Mouse (Mus musculus) midbrain, embryonic 11.5 days (tissue): ENCODE results near the gene Fbxl13. TPM values are rescaled to one million over a fixed set of nuclear protein-coding genes. Genes with fewer than 3 reads are reported as not detected.

ENCODE experiments used
- ATAC-seq: fragments of 200-750 bp; cut with Nextera tagmentation; 2 replicates; pipeline ENCODE4 v1.8.0; 2017; ENCODE audit warnings: moderate TSS enrichment, moderate library complexity; ENCODE audit not compliant: low FRiP score
- DNase-seq: peaks from one replicate; pipeline ENCODE4 v3.0.0; 2015; ENCODE audit warnings: low spot score; ENCODE audit errors: missing footprints
- H3K27ac ChIP-seq: fragments of 300-500 bp; sonication (generic); 2 replicates; pipeline ENCODE4 v1.5.1; 2014; ENCODE audit warnings: low read depth, low read length
- H3K27me3 ChIP-seq: fragments of 300-500 bp; sonication (generic); 2 replicates; pipeline ENCODE4 v1.6.1; 2014; ENCODE audit warnings: mild to moderate bottlenecking, low read length, moderate library complexity, mixed read lengths; ENCODE audit not compliant: control insufficient read depth, insufficient read depth
- H3K36me3 ChIP-seq: fragments of 300-500 bp; sonication (generic); 2 replicates; pipeline ENCODE4 v1.6.1; 2014; ENCODE audit warnings: mild to moderate bottlenecking, low read length, moderate library complexity, mixed read lengths; ENCODE audit not compliant: control insufficient read depth, insufficient read depth
- H3K4me1 ChIP-seq: fragments of 300-500 bp; sonication (generic); 2 replicates; pipeline ENCODE4 v1.6.1; 2014; ENCODE audit warnings: low read length; ENCODE audit not compliant: control insufficient read depth, insufficient read depth
- H3K4me2 ChIP-seq: fragments of 300-500 bp; sonication (generic); 2 replicates; pipeline ENCODE4 v1.6.1; 2014; ENCODE audit warnings: mild to moderate bottlenecking, moderate library complexity
- H3K4me3 ChIP-seq: fragments of 300-500 bp; sonication (generic); 2 replicates; pipeline ENCODE4 v1.5.1; 2014; ENCODE audit warnings: low read depth, low read length
- H3K9ac ChIP-seq: fragments of 300-500 bp; sonication (generic); 2 replicates; pipeline ENCODE4 v1.6.1; 2014; ENCODE audit warnings: low read length
- H3K9me3 ChIP-seq: fragments of 300-500 bp; sonication (generic); 2 replicates; pipeline ENCODE4 v1.6.1; 2016; ENCODE audit warnings: low read length; ENCODE audit not compliant: control insufficient read depth
- WGBS: fragments of 180-500 bp; shearing (Covaris S2); extraction: QIAGEN DNeasy Blood & Tissue Kit; methylation state at CpG from one replicate; pipeline ENCODE4 v1.1.7; 2014; 5-methylcytosine and 5-hydroxymethylcytosine counted together
- polyA plus RNA-seq: library from polyadenylated mRNA; unstranded; fragments of >200 nt; fragmentation: Nextera tagmentation; extraction: Ambion mirVana; gene quantifications from 2 replicates; pipeline ENCODE4 v1.2.1, GENCODE M21; 2014

The Fbxl13 gene
- polyA plus RNA-seq, result 0.08 and 0.30 TPM in 2 replicates

- H3K36me3 ChIP-seq, result peaks cover 10% of the 10 kb centered on the region; the same call in 1 of the 2 replicates
- peak within 1 kb of the TSS; percentile 80 for H3K4me2 ChIP-seq
- ATAC-seq (peak; percentile 98), DNase-seq (peak; percentile 98)
- no peaks in the 10 kb centered on the region for H3K9me3 ChIP-seq
- no peaks in the 10 kb centered on the region for H3K27me3 ChIP-seq
- peak within 1 kb of the TSS; percentile 86 for H3K4me3 ChIP-seq
- H3K27ac ChIP-seq, result peak within 1 kb of the TSS; percentile 89
- under 1% methylated on average over 37 of the region's 40 CpGs for WGBS
- peaks cover 12% of the 10 kb centered on the region for H3K4me1 ChIP-seq
- H3K9ac ChIP-seq, result peak within 1 kb of the TSS; percentile 93
These were observed at the start of gene Fbxl13, which contains the start of gene Armc10 for GRCm38 (mm10) chr5:21645439-21646132. Fbxl13 (minus strand) TSS chr5:21645634. Armc10 (plus strand) TSS chr5:21645813.

- DNase-seq (peak; percentile 61), ATAC-seq (no peak)
- no peaks in the 10 kb centered on the region; the same call in 1 of the 2 replicates for H3K4me1 ChIP-seq
- no peaks in the 10 kb centered on the region for H3K36me3 ChIP-seq
- 83% methylated on average over 3 of the region's 3 CpGs for WGBS
- no peak overlapping the region for H3K9ac ChIP-seq
- H3K4me2 ChIP-seq, result no peak overlapping the region
- no peaks in the 10 kb centered on the region for H3K27me3 ChIP-seq
- H3K4me3 ChIP-seq, result no peak overlapping the region
- H3K9me3 ChIP-seq, result no peaks in the 10 kb centered on the region
- no peak overlapping the region for H3K27ac ChIP-seq
These were observed 49.5 kb upstream of the Fbxl13 start for GRCm38 (mm10) chr5:21694854-21695490.

GRCm38 (mm10) chr5:21693372-21693870 is 48.0 kb upstream of the Fbxl13 start:
- no peaks in the 10 kb centered on the region for H3K9me3 ChIP-seq
- no peak overlapping the region for H3K4me2 ChIP-seq
- WGBS, result 85% methylated on average over 3 of the region's 3 CpGs
- H3K27me3 ChIP-seq, result no peaks in the 10 kb centered on the region
- no peak overlapping the region for H3K27ac ChIP-seq
- H3K9ac ChIP-seq, result no peak overlapping the region
- no peaks in the 10 kb centered on the region; the same call in 1 of the 2 replicates for H3K4me1 ChIP-seq
- ATAC-seq (no peak), DNase-seq (peak; percentile 4)
- no peaks in the 10 kb centered on the region for H3K36me3 ChIP-seq
- H3K4me3 ChIP-seq, result no peak overlapping the region

- H3K27ac ChIP-seq, result no peak overlapping the region
- ATAC-seq (no peak), DNase-seq (peak; percentile 41)
- 95% methylated on average over 5 of the region's 5 CpGs for WGBS
- H3K36me3 ChIP-seq, result no peaks in the 10 kb centered on the region
- no peak overlapping the region for H3K4me3 ChIP-seq
- no peaks in the 10 kb centered on the region; the same call in 1 of the 2 replicates for H3K4me1 ChIP-seq
- no peak overlapping the region for H3K4me2 ChIP-seq
- H3K9ac ChIP-seq, result no peak overlapping the region
- no peaks in the 10 kb centered on the region for H3K9me3 ChIP-seq
- H3K27me3 ChIP-seq, result no peaks in the 10 kb centered on the region
These were observed 46.8 kb upstream of the Fbxl13 start for GRCm38 (mm10) chr5:21692230-21692629.

- ATAC-seq, result no peak
- no peak overlapping the region for H3K9ac ChIP-seq
- WGBS, result 74% methylated on average over 4 of the region's 4 CpGs
These were observed 41.6 kb upstream of the Fbxl13 start for GRCm38 (mm10) chr5:21687042-21687441.

GRCm38 (mm10) chr5:21685001-21685400 is 39.6 kb upstream of the Fbxl13 start:
- Histone ChIP-seq H3K36me3 (peaks cover 4% of the 10 kb centered on the region; the same call in 1 of the 2 replicates), H3K4me1 (no peaks in the 10 kb centered on the region), H3K27me3 (no peaks in the 10 kb centered on the region), H3K9ac (no peak overlapping the region), H3K4me2 (no peak overlapping the region), H3K4me3 (no peak overlapping the region), H3K27ac (no peak overlapping the region), H3K9me3 (no peaks in the 10 kb centered on the region; the same call in 1 of the 2 replicates)
- peak; percentile 67 for DNase-seq
- no peak for ATAC-seq
- WGBS, result 74% methylated on average over 10 of the region's 10 CpGs

More at GRCm38 (mm10) chr5:21687042-21687441, 41.6 kb upstream of the Fbxl13 start:
- DNase-seq, result peak; percentile 47
- Histone ChIP-seq H3K4me3 (no peak overlapping the region), H3K27me3 (no peaks in the 10 kb centered on the region), H3K27ac (no peak overlapping the region), H3K4me1 (no peaks in the 10 kb centered on the region), H3K36me3 (peaks cover 4% of the 10 kb centered on the region; the same call in 1 of the 2 replicates), H3K4me2 (no peak overlapping the region), H3K9me3 (no peaks in the 10 kb centered on the region; the same call in 1 of the 2 replicates)

GRCm38 (mm10) chr5:21683811-21684210 is 38.4 kb upstream of the Fbxl13 start:
- Histone ChIP-seq H3K9ac (no peak overlapping the region), H3K27ac (no peak overlapping the region), H3K4me2 (no peak overlapping the region), H3K36me3 (peaks cover 4% of the 10 kb centered on the region; the same call in 1 of the 2 replicates), H3K9me3 (no peaks in the 10 kb centered on the region; the same call in 1 of the 2 replicates), H3K4me1 (no peaks in the 10 kb centered on the region), H3K27me3 (no peaks in the 10 kb centered on the region), H3K4me3 (no peak overlapping the region)
- ATAC-seq (no peak), DNase-seq (peak; percentile 33)
- 95% methylated on average over 9 of the region's 9 CpGs for WGBS

GRCm38 (mm10) chr5:21680940-21681339 is 35.5 kb upstream of the Fbxl13 start:
- 89% methylated on average over 5 of the region's 5 CpGs for WGBS

GRCm38 (mm10) chr5:21680029-21680428 is 34.6 kb upstream of the Fbxl13 start:
- peaks cover 20% of the 10 kb centered on the region for H3K36me3 ChIP-seq
- no peaks in the 10 kb centered on the region for H3K4me1 ChIP-seq
- no peak overlapping the region for H3K4me2 ChIP-seq
- H3K4me3 ChIP-seq, result no peak overlapping the region
- H3K9me3 ChIP-seq, result no peaks in the 10 kb centered on the region; the same call in 1 of the 2 replicates
- H3K27me3 ChIP-seq, result no peaks in the 10 kb centered on the region
- no peak for ATAC-seq
- no peak for DNase-seq
- no peak overlapping the region for H3K27ac ChIP-seq
- WGBS, result 88% methylated on average over 4 of the region's 4 CpGs
- no peak overlapping the region for H3K9ac ChIP-seq

More at GRCm38 (mm10) chr5:21680940-21681339, 35.5 kb upstream of the Fbxl13 start:
- Histone ChIP-seq H3K4me1 (no peaks in the 10 kb centered on the region), H3K9me3 (no peaks in the 10 kb centered on the region; the same call in 1 of the 2 replicates), H3K9ac (no peak overlapping the region), H3K4me3 (no peak overlapping the region), H3K27ac (no peak overlapping the region), H3K36me3 (peaks cover 14% of the 10 kb centered on the region), H3K4me2 (no peak overlapping the region), H3K27me3 (no peaks in the 10 kb centered on the region)
- ATAC-seq, result no peak
- DNase-seq, result no peak
